Mouse (Mus musculus) left cerebral cortex, adult 18-20 months (tissue): ENCODE measurements around the gene 4930539E08Rik. TPM values are rescaled to one million over a fixed set of nuclear protein-coding genes. Genes with fewer than 3 reads are reported as not detected.

ENCODE experiments used
- DNase-seq, 2 experiments: peaks; one replicate each; pipeline ENCODE4 v3.0.0; 2021 to 2022; ENCODE audit warnings: low spot score in 2 of 2, mixed read lengths in 1 of 2
- total RNA-seq, 2 experiments: library from RNA; stranded (reverse); gene quantifications; 2 replicates each; pipeline ENCODE4 v1.2.3; 2021

Gene 4930539E08Rik
- total RNA-seq, 2 experiments from 2014 or later: 8.6 to 10.7 TPM

- no peak for DNase-seq
These were observed 16.5 kb upstream of the 4930539E08Rik start for GRCm38 (mm10) chr17:28931436-28932211.

GRCm38 (mm10) chr17:28930392-28931074 lies 15.4 kb upstream of the 4930539E08Rik start:
- DNase-seq: peak in 1 of 2 experiments; percentile 40

DNA sequence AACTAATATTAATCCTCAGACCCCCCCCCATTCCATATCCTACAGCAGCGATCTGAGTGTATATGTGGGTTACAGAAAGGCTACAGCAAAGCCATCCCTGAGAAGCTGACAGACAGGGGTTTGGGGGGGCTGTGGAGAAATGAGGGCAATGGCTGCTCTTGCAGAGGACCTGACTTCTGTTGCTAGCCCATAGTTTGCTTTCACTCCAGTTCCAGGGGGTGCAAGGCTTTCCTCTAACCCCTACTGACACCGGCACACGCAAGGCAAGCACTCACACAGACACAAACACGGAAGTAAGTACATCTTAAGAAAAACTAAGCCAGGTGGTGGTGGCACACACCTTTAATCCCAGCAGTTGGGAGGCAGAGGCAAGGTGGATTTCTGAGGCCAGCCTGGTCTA lies 14.2 kb upstream of the 4930539E08Rik start:
- no peak for DNase-seq

GRCm38 (mm10) chr17:28928004-28928403 lies 12.9 kb upstream of the 4930539E08Rik start:
- DNase-seq: no peak

- peak; percentile 34 to 42 for DNase-seq
These were observed 11.9 kb upstream of the 4930539E08Rik start for GRCm38 (mm10) chr17:28926866-28927635.

DNA sequence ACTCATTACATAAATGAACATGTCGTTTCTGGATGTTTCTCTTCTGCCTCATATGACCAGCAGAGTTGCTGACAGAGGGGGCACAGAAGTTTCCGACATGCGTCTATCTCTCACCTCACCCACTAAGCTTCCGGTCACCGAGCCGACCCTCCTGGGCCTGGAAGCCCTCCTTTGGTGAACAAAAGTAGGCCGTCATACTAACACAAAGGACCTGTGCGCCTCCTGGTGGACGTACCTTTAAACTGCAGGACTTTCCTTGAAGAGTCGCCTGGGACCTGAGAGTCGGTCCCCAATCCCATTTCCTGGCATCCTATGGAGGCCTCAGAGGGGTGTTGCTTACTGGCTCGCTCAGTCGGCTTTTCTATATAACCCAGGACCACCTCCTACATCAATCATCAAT lies 11.3 kb upstream of the 4930539E08Rik start:
- DNase-seq: peak; percentile 82 to 88

- DNase-seq: no peak
These were observed 10.0 kb upstream of the 4930539E08Rik start for GRCm38 (mm10) chr17:28924957-28925595.

GRCm38 (mm10) chr17:28922096-28922495 lies 7.0 kb upstream of the 4930539E08Rik start:
- no peak for DNase-seq

- DNase-seq: no peak
These were observed 6.0 kb upstream of the 4930539E08Rik start for GRCm38 (mm10) chr17:28921086-28921485.

- DNase-seq: no peak
These were observed 1.4 kb upstream of the 4930539E08Rik start for GRCm38 (mm10) chr17:28916520-28916919.

DNA sequence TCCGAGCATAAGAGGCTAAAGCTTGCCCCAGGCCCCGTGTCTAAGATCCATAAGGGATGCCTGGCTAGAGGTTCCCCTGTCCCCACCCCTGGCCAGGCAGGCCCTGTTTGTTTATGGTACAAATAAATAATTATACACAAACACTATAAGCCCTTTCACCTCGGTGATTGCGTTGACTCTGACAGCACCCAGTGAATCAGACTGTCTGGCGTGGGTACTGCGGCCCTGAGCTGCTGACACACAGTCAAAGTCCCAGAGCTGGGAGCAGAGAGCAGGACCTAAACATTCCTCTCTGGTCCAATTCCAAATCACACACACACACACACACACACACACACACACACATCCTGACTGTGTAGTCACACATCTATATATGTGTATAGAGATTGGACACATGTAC lies 1.2 kb downstream of the 4930539E08Rik start:
- DNase-seq: no peak

DNA sequence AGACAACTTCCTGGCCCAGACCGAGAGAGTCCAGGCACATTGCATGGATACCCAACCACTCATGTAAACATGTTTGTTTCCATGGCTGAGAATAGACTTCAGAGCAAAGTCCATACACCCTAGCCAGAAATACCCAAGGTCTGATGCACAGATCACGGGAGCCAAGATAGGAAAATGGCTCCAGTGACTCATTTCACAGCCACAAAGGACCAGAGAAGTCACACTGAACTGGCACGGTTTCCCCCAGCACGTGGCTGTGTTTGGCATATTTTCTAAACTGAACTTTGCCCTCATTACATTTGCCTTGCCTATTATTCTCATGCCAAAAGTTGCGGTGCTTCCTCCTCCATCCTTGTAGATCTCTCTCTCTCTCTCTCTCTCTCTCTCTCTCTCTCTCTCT lies 1.9 kb downstream of the 4930539E08Rik start:
- no peak for DNase-seq

DNA sequence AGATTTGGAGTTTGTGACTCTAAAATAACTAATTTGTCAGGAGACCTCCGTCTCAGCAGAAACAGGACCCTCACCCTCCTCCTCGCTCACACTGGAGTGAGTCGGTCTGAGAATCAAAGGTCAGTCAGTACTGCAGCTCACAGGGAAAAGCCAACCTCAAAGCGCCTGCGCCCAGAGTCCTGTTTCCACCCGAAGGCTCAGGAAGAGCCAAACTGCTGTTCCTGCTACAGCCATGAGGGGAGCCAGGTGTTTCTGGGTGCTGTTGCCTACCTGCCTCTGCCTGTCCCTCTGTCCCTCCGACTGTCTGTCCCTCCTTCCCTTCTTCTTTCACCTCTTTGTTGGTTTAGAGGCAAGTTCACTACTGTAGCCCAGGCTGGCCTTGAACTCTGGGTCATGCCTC lies 5.0 kb downstream of the 4930539E08Rik start:
- DNase-seq: no peak

DNA sequence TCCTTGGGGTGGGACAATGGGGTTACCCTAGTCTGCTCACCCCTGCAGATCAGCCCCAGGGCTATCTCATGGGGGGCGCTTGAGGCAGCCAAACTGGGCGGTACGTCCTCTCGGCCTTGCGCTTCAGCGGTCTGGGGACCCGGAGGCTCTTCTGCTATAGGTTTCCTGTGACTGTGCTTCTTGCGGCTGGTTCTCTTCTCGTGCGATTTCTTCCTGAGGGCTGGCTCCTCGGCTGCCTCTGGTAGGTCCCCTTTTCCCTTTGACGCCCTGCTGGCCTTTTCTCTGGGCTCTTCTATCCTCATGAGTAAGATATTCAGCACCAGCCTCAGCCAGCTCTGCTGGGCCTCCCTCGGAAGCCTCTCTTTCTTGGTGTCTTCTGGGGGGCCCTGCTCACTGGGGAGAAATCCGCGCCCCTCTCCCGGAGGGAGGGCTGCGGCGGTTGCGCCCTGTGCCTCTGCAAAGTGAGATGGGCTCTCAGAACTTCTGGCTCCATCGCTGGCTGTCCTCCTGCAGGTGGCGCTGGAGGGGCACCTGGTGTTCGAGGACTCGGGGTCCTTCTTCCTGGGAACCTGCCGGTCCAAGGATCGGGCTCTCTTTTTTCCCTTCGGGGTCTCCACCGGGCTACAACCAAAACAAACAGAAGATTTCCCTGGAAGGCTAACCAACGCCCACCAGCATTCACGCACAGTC lies 5.7 kb downstream of the 4930539E08Rik start:
- DNase-seq: peak; percentile 36 to 47

GRCm38 (mm10) chr17:28907959-28908358 lies 7.2 kb downstream of the 4930539E08Rik start:
- DNase-seq: peak; percentile 24 to 61

GRCm38 (mm10) chr17:28905377-28905916 lies 9.7 kb downstream of the 4930539E08Rik start:
- no peak for DNase-seq

GRCm38 (mm10) chr17:28904546-28905376 lies 10.4 kb downstream of the 4930539E08Rik start:
- DNase-seq: peak; percentile 67 to 72

DNA sequence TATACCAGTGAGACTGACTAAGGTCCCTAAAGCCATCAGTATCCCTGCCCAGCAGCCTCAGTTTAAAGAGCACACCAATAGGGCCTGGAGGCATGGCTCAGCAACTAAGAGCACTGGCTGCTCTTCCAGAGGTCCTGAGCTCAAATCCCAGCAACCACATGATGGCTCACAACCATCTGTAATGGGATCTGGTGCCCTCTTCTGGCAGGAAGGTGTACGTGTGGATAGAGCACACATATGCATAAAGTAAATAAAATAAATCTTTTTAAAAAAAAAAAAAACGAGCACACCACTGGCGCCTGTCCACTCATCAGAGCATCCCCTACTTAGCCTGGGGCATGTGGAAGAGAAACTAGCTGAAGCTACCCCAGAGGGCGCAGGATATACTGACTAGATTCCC lies 13.6 kb downstream of the 4930539E08Rik start:
- no peak for DNase-seq

DNA sequence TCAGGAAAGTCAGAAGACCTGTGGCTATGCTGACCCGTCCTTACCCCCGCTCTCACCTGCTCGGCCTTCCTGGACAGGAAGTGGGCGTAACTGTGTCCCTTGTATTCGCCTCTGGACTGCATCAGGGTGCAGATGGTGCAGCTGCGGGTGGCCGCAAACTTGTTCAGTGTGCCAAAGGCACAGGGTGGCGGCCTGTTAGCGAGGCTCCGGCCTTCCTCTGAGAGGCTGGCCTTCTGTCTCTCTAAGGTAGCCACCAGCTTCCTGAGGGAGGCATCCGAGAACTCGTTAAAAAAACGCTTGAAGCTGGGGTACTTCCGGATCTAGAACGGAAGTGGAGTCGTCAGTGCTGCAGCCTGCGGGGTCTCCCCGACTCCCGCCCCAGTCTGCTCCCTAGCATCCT lies 15.7 kb downstream of the 4930539E08Rik start:
- DNase-seq: no peak
